Mouse (Mus musculus) spleen, postnatal 14 days (tissue): ENCODE measurements at regions not wholly inside any gene's neighbourhood (a gene's known extent, or its start where the extent isn't known, plus 50 kb on each side); places are given as distances from the start of the nearest gene placed in this dataset.

ENCODE experiments used
- DNase-seq, 2 experiments: peaks; one replicate each; pipeline ENCODE4 v3.0.0; 2021 to 2022; ENCODE audit warnings: low spot score in 2 of 2

GRCm38 (mm10) chr2:9435155-9435872, 445.7 kb upstream of the 4930412O13Rik start:
- no peak for DNase-seq

- DNase-seq, result no peak
Observed at GRCm38 (mm10) chr2:9443103-9443502, 437.9 kb upstream of the 4930412O13Rik start.

- DNase-seq, result no peak
Observed at GRCm38 (mm10) chr2:9445826-9446225, 435.2 kb upstream of the 4930412O13Rik start.

- DNase-seq, result no peak
Observed at GRCm38 (mm10) chr2:9464413-9464812, 416.6 kb upstream of the 4930412O13Rik start.

GRCm38 (mm10) chr2:9464818-9465217, 416.2 kb upstream of the 4930412O13Rik start:
- no peak for DNase-seq

- no peak for DNase-seq
Observed at GRCm38 (mm10) chr2:9467573-9467972, 413.5 kb upstream of the 4930412O13Rik start.

GRCm38 (mm10) chr2:9468651-9469050, 412.4 kb upstream of the 4930412O13Rik start:
- no peak for DNase-seq

- no peak for DNase-seq
Observed at GRCm38 (mm10) chr2:9481678-9482345, 399.2 kb upstream of the 4930412O13Rik start.

GRCm38 (mm10) chr2:9487381-9487914, 393.6 kb upstream of the 4930412O13Rik start:
- DNase-seq, result no peak

- no peak for DNase-seq
Observed at GRCm38 (mm10) chr2:9493606-9494145, 387.4 kb upstream of the 4930412O13Rik start.

GRCm38 (mm10) chr2:9520045-9520444, 361.0 kb upstream of the 4930412O13Rik start:
- DNase-seq, result no peak

- no peak for DNase-seq
Observed at GRCm38 (mm10) chr2:9525910-9526309, 355.1 kb upstream of the 4930412O13Rik start.

GRCm38 (mm10) chr2:9535141-9535658, 345.9 kb upstream of the 4930412O13Rik start:
- DNase-seq, result no peak

GRCm38 (mm10) chr2:9547771-9548590, 333.1 kb upstream of the 4930412O13Rik start:
- no peak for DNase-seq

- DNase-seq, result no peak
Observed at GRCm38 (mm10) chr2:9553313-9553712, 327.7 kb upstream of the 4930412O13Rik start.

- no peak for DNase-seq
Observed at GRCm38 (mm10) chr2:9564487-9565043, 316.5 kb upstream of the 4930412O13Rik start.

GRCm38 (mm10) chr2:9569220-9569619, 311.8 kb upstream of the 4930412O13Rik start:
- no peak for DNase-seq

- DNase-seq, result no peak
Observed at GRCm38 (mm10) chr2:9574196-9574595, 306.9 kb upstream of the 4930412O13Rik start.

GRCm38 (mm10) chr2:9574651-9575050, 306.4 kb upstream of the 4930412O13Rik start:
- no peak for DNase-seq

- DNase-seq, result no peak
Observed at GRCm38 (mm10) chr2:9577868-9578267, 303.2 kb upstream of the 4930412O13Rik start.

- DNase-seq, result no peak
Observed at GRCm38 (mm10) chr2:9587389-9587788, 293.7 kb upstream of the 4930412O13Rik start.
